Mouse (Mus musculus): ENCODE data around the gene Gata1. TPM values are rescaled to one million over a fixed set of nuclear protein-coding genes. Genes with fewer than 3 reads are reported as not detected.

Gata1 gene
- 321 and 385 TPM in 2 replicates for total RNA-seq (2012; rRNA removed)
- 100 to 1,000 TPM; 128 to 496 TPM for polyA plus RNA-seq (2012; ENCODE audit: insufficient read depth in 1 of 2, insufficient read length in 2 of 2, low read depth in 1 of 2, low replicate concordance in 2 of 2, missing spikeins in 1 of 2)

GRCm38 (mm10) chrX:7977892-7978291 lies at the start of gene Gata1:
TSS of gene Gata1 (minus strand) at chrX:7978071.
- Histone ChIP-seq H3K9ac (ENCODE audit: control insufficient read depth, low read depth, low read length, poor library complexity, severe bottlenecking) (no peak within 1 kb of the TSS), H3K4me3 (ENCODE audit: control insufficient read depth in 1 of 2, insufficient read depth in 1 of 2, low read depth in 2 of 2, low read length in 2 of 2) (no peak within 1 kb of the TSS), H3K4me1 (ENCODE audit: control insufficient read depth in 1 of 2, insufficient read depth in 2 of 2, low read length in 2 of 2) (no peaks in the 10 kb centered on the region; a peak in 2 of 4 replicates), H3K27me3 (ENCODE audit: control insufficient read depth in 1 of 2, insufficient read depth in 2 of 2, low read length in 2 of 2) (no peaks in the 10 kb centered on the region), H3K36me3 (ENCODE audit: control insufficient read depth in 1 of 2, insufficient read depth in 2 of 2, low read length in 2 of 2) (peaks cover 0 to 6% of the 10 kb centered on the region in 2 experiments; a peak in 3 of 4 replicates), H3K27ac (ENCODE audit: control insufficient read depth, low read depth, low read length) (no peak within 1 kb of the TSS), H3K9me3 (replicated peaks; ENCODE audit: insufficient read depth, low read length) (no peaks in the 10 kb centered on the region), H3K79me2 (ENCODE audit: control insufficient read depth, insufficient read depth, low read length, poor library complexity) (no peaks in the 10 kb centered on the region)
- TF ChIP-seq ELF1 (IDR thresholded peaks at IDR 0.05; ENCODE audit: low read depth, low read length) = no peak
- TF ChIP-seq TAL1 (IDR thresholded peaks at IDR 0.05; ENCODE audit: low read length) = no peak
- TF ChIP-seq MAZ (IDR thresholded peaks at IDR 0.05; ENCODE audit: low read depth, low read length) = no peak
- no peak for TF ChIP-seq ZKSCAN1 (IDR thresholded peaks at IDR 0.05; ENCODE audit: low read depth, low read length)
- TF ChIP-seq USF2 (IDR thresholded peaks at IDR 0.05; ENCODE audit: borderline replicate concordance in 1 of 2, insufficient read depth in 1 of 2, low read depth in 1 of 2, low read length in 2 of 2) = no peak
- no peak for TF ChIP-seq RAD21 (IDR thresholded peaks at IDR 0.05; ENCODE audit: low read depth, low read length)
- no peak for TF ChIP-seq MAX (IDR thresholded peaks at IDR 0.05; ENCODE audit: low read length)
- TF ChIP-seq ZC3H11A (IDR thresholded peaks at IDR 0.05; ENCODE audit: low read depth, low read length) = no peak
- TF ChIP-seq SIN3A (IDR thresholded peaks at IDR 0.05; ENCODE audit: low read length) = no peak
- TF ChIP-seq SMC3 (IDR thresholded peaks at IDR 0.05; ENCODE audit: low read depth, low read length) = no peak
- TF ChIP-seq MEF2A (IDR thresholded peaks at IDR 0.05; ENCODE audit: extremely low read depth, insufficient replicate concordance, low read depth, low read length, poor library complexity, severe bottlenecking) = no peak
- no peak for TF ChIP-seq HCFC1 (IDR thresholded peaks at IDR 0.05; ENCODE audit: low read depth, low read length)
- TF ChIP-seq ZNF384 (IDR thresholded peaks at IDR 0.05; ENCODE audit: low read depth, low read length) = no peak
- TF ChIP-seq MXI1 (IDR thresholded peaks at IDR 0.05; ENCODE audit: low read depth, low read length) = no peak
- no peak for TF ChIP-seq MYB (IDR thresholded peaks at IDR 0.05; ENCODE audit: low read depth, low read length)
- no peak for TF ChIP-seq E2F4 (IDR thresholded peaks at IDR 0.05; ENCODE audit: borderline replicate concordance, low read depth, low read length)
- TF ChIP-seq BHLHE40 (IDR thresholded peaks at IDR 0.05; ENCODE audit: borderline replicate concordance, low read depth, low read length) = no peak
- no peak for TF ChIP-seq GATA1 (IDR thresholded peaks at IDR 0.05; ENCODE audit: low read depth, low read length)
- no peak for TF ChIP-seq POLR2AphosphoS2 (IDR thresholded peaks at IDR 0.05; ENCODE audit: low read length)
- DNase-seq (ENCODE audit: low read depth, low spot score) = no peak

GRCm38 (mm10) chrX:8026811-8027210 lies 48.9 kb upstream of the Gata1 start:
- Histone ChIP-seq H3K4me1 (ENCODE audit: control insufficient read depth in 1 of 2, insufficient read depth in 2 of 2, low read length in 2 of 2) (no peaks in the 10 kb centered on the region; a peak in 1 of 4 replicates), H3K36me3 (ENCODE audit: control insufficient read depth in 1 of 2, insufficient read depth in 2 of 2, low read length in 2 of 2) (no peaks in the 10 kb centered on the region; a peak in 1 of 4 replicates), H3K9ac (ENCODE audit: control insufficient read depth, low read depth, low read length, poor library complexity, severe bottlenecking) (no peak overlapping the region), H3K9me3 (replicated peaks; ENCODE audit: insufficient read depth, low read length) (no peaks in the 10 kb centered on the region), H3K27me3 (ENCODE audit: control insufficient read depth in 1 of 2, insufficient read depth in 2 of 2, low read length in 2 of 2) (no peaks in the 10 kb centered on the region), H3K79me2 (ENCODE audit: control insufficient read depth, insufficient read depth, low read length, poor library complexity) (no peaks in the 10 kb centered on the region), H3K4me3 (ENCODE audit: control insufficient read depth in 1 of 2, insufficient read depth in 1 of 2, low read depth in 2 of 2, low read length in 2 of 2) (no peak overlapping the region), H3K27ac (ENCODE audit: control insufficient read depth, low read depth, low read length) (no peak overlapping the region)
- TF ChIP-seq SMC3 (IDR thresholded peaks at IDR 0.05; ENCODE audit: low read depth, low read length) (no peak), MAZ (IDR thresholded peaks at IDR 0.05; ENCODE audit: low read depth, low read length) (no peak), ZMIZ1 (IDR thresholded peaks at IDR 0.05; ENCODE audit: low read depth, low read length) (no peak), NELFE (IDR thresholded peaks at IDR 0.05; ENCODE audit: low read depth, low read length) (no peak), MYB (IDR thresholded peaks at IDR 0.05; ENCODE audit: low read depth, low read length) (no peak), E2F4 (IDR thresholded peaks at IDR 0.05; ENCODE audit: borderline replicate concordance, low read depth, low read length) (no peak), HCFC1 (IDR thresholded peaks at IDR 0.05; ENCODE audit: low read depth, low read length) (no peak), KAT2A (conservative IDR thresholded peaks at IDR 0.05; ENCODE audit: low read depth, low read length) (no peak), POLR2AphosphoS2 (IDR thresholded peaks at IDR 0.05; ENCODE audit: low read length) (no peak), GABPA (IDR thresholded peaks at IDR 0.05; ENCODE audit: low read depth, low read length) (no peak), POLR2AphosphoS5 (IDR thresholded peaks at IDR 0.05; ENCODE audit: borderline replicate concordance, low read depth, low read length) (no peak), TCF12 (IDR thresholded peaks at IDR 0.05; ENCODE audit: low read depth, low read length) (no peak), EP300 (IDR thresholded peaks at IDR 0.05; ENCODE audit: low read depth in 1 of 2, low read length in 2 of 2) (no peak), TBP (IDR thresholded peaks at IDR 0.05; ENCODE audit: low read depth, low read length) (no peak), TAL1 (IDR thresholded peaks at IDR 0.05; ENCODE audit: low read length) (no peak), MYC (IDR thresholded peaks at IDR 0.05; ENCODE audit: low read depth, low read length) (no peak)
- DNase-seq (ENCODE audit: low read depth, low spot score) = no peak

Measured in MEL (cell line).